Mouse (Mus musculus) liver, embryonic 12.5 days (tissue): ENCODE measurements around the gene Loxl3. TPM values are rescaled to one million over a fixed set of nuclear protein-coding genes. Genes with fewer than 3 reads are reported as not detected.

Experiments used
- ATAC-seq: fragments of 200-750 bp; cut with Nextera tagmentation; 2 replicates; pipeline ENCODE4 v1.8.0; 2017; ENCODE audit warnings: moderate number of reproducible peaks, mild to moderate bottlenecking, moderate library complexity
- H3K27ac ChIP-seq: fragments of 300-500 bp; sonication (generic); 2 replicates; pipeline ENCODE4 v1.5.1; 2016; ENCODE audit warnings: mild to moderate bottlenecking
- H3K27me3 ChIP-seq: fragments of 300-500 bp; sonication (generic); replicated peaks from 2 replicates; pipeline ENCODE4 v1.6.1; 2016; ENCODE audit warnings: mild to moderate bottlenecking, moderate library complexity
- H3K36me3 ChIP-seq: fragments of 300-500 bp; sonication (generic); 2 replicates; pipeline ENCODE4 v1.6.1; 2016; ENCODE audit warnings: mild to moderate bottlenecking, moderate library complexity
- H3K4me1 ChIP-seq: fragments of 300-500 bp; sonication (generic); 2 replicates; pipeline ENCODE4 v1.6.1; 2016
- H3K4me2 ChIP-seq: fragments of 300-500 bp; sonication (generic); 2 replicates; pipeline ENCODE4 v1.6.1; 2016; ENCODE audit warnings: mild to moderate bottlenecking, moderate library complexity
- H3K4me3 ChIP-seq: fragments of 300-500 bp; sonication (generic); 2 replicates; pipeline ENCODE4 v1.5.1; 2016; ENCODE audit warnings: mild to moderate bottlenecking, moderate library complexity
- H3K9ac ChIP-seq: fragments of 300-500 bp; sonication (generic); 2 replicates; pipeline ENCODE4 v1.6.1; 2016; ENCODE audit warnings: mild to moderate bottlenecking, moderate library complexity
- H3K9me3 ChIP-seq: fragments of 300-500 bp; sonication (generic); replicated peaks from 2 replicates; pipeline ENCODE4 v1.6.1; 2016; ENCODE audit warnings: mild to moderate bottlenecking, moderate library complexity
- whole genome bisulfite sequencing: fragments of 180-500 bp; shearing (Covaris S2); methylation state at CpG from one replicate; pipeline ENCODE4 v1.1.7; 2016; ENCODE audit not compliant: insufficient replicate concordance; 5-methylcytosine and 5-hydroxymethylcytosine counted together
- polyA plus RNA-seq: library from polyadenylated mRNA; unstranded; fragments of >200 nt; fragmentation: Nextera tagmentation; extraction: Ambion mirVana; gene quantifications from 2 replicates; pipeline ENCODE4 v1.2.1, GENCODE M21; 2016

Gene Loxl3
- polyA plus RNA-seq, 1 experiment from 2014 or later = 3.2 TPM

GRCm38 (mm10) chr6:83054871-83055431 lies 21.0 kb downstream of the Loxl3 start, which contains the start of gene Htra2:
TSS of gene Htra2 (minus strand) at chr6:83055273.
- WGBS = 2% methylated on average over 50 of the region's 50 CpGs
- peak; percentile 13 for ATAC-seq
- Histone ChIP-seq H3K27me3 (0 out of 2 replicates have a peak, but pooled peaks cover 7% of the 10 kb centered on the region), H3K4me2 (peak within 1 kb of the TSS; percentile 89), H3K27ac (peak within 1 kb of the TSS; percentile 94), H3K4me1 (peaks cover 54% of the 10 kb centered on the region), H3K36me3 (peaks cover 55% of the 10 kb centered on the region), H3K9ac (peak within 1 kb of the TSS; percentile 96), H3K9me3 (no peaks in the 10 kb centered on the region), H3K4me3 (peak within 1 kb of the TSS; percentile 89)

- Histone ChIP-seq H3K36me3 (peaks cover 28% of the 10 kb centered on the region), H3K9ac (peak within 1 kb of the TSS; percentile 14; the same call in 1 of the 2 replicates), H3K9me3 (no peaks in the 10 kb centered on the region), H3K27ac (peak within 1 kb of the TSS; percentile 49), H3K4me3 (peak within 1 kb of the TSS; percentile 89), H3K4me1 (peaks cover 35% of the 10 kb centered on the region), H3K4me2 (peak within 1 kb of the TSS; percentile 89), H3K27me3 (peaks cover 35% of the 10 kb centered on the region)
- 75% methylated on average over 3 of the region's 3 CpGs for WGBS
- no peak for ATAC-seq
Observed at GRCm38 (mm10) chr6:83057790-83058189, 23.8 kb downstream of the Loxl3 start, which contains the start of gene Dqx1. TSS of gene Dqx1 (plus strand) at chr6:83057844.

DNA sequence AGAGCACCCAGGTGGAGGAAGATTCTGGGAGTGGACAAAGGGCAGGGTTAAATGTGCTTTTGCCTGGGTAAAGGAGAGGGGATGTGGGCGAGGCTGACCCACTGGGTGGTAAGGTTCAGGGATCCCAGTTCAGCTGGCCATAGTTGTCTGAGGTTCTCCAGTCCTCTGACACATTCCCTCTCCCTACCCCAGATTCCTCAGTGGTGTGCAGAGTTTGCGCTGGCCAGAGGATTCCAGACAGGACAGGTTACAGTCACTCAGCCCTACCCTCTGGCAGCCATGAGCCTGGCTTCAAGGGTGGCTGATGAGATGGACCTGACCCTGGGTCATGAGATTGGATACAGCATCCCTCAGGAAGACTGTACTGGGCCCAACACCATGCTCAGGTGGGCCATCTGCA lies 24.8 kb downstream of the Loxl3 start:
- Histone ChIP-seq H3K27me3 (peaks cover 44% of the 10 kb centered on the region), H3K9me3 (no peaks in the 10 kb centered on the region), H3K27ac (no peak overlapping the region), H3K4me3 (no peak overlapping the region), H3K36me3 (peaks cover 28% of the 10 kb centered on the region), H3K4me2 (peak overlapping the region; percentile 41), H3K9ac (peak overlapping the region; percentile 14; the same call in 1 of the 2 replicates), H3K4me1 (peaks cover 29% of the 10 kb centered on the region)
- no peak for ATAC-seq
- 77% methylated on average over 2 of the region's 2 CpGs for WGBS

DNA sequence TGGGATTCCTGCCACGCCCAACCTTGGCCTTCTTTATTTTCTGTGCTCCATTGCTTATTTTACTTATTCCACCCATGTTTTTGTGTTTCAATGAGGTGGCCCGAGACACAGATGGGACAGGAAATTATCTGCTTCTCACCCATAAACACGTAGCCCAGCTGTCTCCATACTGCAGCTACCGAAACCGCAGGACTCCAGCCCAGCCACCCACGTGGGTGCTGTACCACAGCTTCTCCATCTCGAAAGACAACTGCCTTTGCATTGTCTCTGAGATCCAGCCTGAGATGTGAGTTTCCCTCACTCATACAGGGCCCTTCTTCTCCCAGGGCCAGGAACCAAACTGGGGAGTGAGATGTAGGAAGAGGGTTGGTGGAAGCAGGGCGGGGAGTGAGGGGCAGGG lies 32.0 kb downstream of the Loxl3 start:
- H3K4me1 ChIP-seq = peaks cover 27% of the 10 kb centered on the region
- H3K4me3 ChIP-seq = no peak overlapping the region
- no peaks in the 10 kb centered on the region for H3K9me3 ChIP-seq
- peaks cover 100% of the 10 kb centered on the region for H3K27me3 ChIP-seq
- H3K36me3 ChIP-seq = no peaks in the 10 kb centered on the region
- ATAC-seq = no peak
- H3K27ac ChIP-seq = no peak overlapping the region
- 39% methylated on average over 8 of the region's 8 CpGs for WGBS
- no peak overlapping the region for H3K4me2 ChIP-seq
- no peak overlapping the region for H3K9ac ChIP-seq

- H3K9ac ChIP-seq = no peak overlapping the region
Observed at GRCm38 (mm10) chr6:83066441-83066840, 32.5 kb downstream of the Loxl3 start.

GRCm38 (mm10) chr6:83068221-83068620 lies 34.2 kb downstream of the Loxl3 start:
- Histone ChIP-seq H3K36me3 (no peaks in the 10 kb centered on the region), H3K9ac (no peak overlapping the region), H3K27ac (no peak overlapping the region), H3K4me2 (peak overlapping the region; percentile 53), H3K27me3 (peaks cover 100% of the 10 kb centered on the region), H3K9me3 (no peaks in the 10 kb centered on the region), H3K4me1 (peaks cover 33% of the 10 kb centered on the region), H3K4me3 (peak overlapping the region; percentile 32; the same call in 1 of the 2 replicates)
- no peak for ATAC-seq
- 11% methylated on average over 8 of the region's 8 CpGs for WGBS

More at GRCm38 (mm10) chr6:83066441-83066840, 32.5 kb downstream of the Loxl3 start:
- peaks cover 32% of the 10 kb centered on the region for H3K4me1 ChIP-seq
- H3K27ac ChIP-seq = no peak overlapping the region
- no peak for ATAC-seq
- H3K4me3 ChIP-seq = no peak overlapping the region
- WGBS = 27% methylated on average over 6 of the region's 6 CpGs
- H3K9me3 ChIP-seq = no peaks in the 10 kb centered on the region
- no peaks in the 10 kb centered on the region for H3K36me3 ChIP-seq
- H3K27me3 ChIP-seq = peaks cover 100% of the 10 kb centered on the region
- no peak overlapping the region for H3K4me2 ChIP-seq

GRCm38 (mm10) chr6:83068706-83069487 lies 34.9 kb downstream of the Loxl3 start:
- H3K4me2 ChIP-seq = peak overlapping the region; percentile 53
- 2% methylated on average over 81 of the region's 81 CpGs for whole genome bisulfite sequencing
- no peak overlapping the region for H3K27ac ChIP-seq
- peaks cover 100% of the 10 kb centered on the region for H3K27me3 ChIP-seq
- no peak overlapping the region; the same call in 1 of the 2 replicates for H3K9ac ChIP-seq
- no peaks in the 10 kb centered on the region for H3K9me3 ChIP-seq
- H3K4me1 ChIP-seq = peaks cover 33% of the 10 kb centered on the region
- no peaks in the 10 kb centered on the region for H3K36me3 ChIP-seq
- ATAC-seq = no peak
- H3K4me3 ChIP-seq = peak overlapping the region; percentile 32

DNA sequence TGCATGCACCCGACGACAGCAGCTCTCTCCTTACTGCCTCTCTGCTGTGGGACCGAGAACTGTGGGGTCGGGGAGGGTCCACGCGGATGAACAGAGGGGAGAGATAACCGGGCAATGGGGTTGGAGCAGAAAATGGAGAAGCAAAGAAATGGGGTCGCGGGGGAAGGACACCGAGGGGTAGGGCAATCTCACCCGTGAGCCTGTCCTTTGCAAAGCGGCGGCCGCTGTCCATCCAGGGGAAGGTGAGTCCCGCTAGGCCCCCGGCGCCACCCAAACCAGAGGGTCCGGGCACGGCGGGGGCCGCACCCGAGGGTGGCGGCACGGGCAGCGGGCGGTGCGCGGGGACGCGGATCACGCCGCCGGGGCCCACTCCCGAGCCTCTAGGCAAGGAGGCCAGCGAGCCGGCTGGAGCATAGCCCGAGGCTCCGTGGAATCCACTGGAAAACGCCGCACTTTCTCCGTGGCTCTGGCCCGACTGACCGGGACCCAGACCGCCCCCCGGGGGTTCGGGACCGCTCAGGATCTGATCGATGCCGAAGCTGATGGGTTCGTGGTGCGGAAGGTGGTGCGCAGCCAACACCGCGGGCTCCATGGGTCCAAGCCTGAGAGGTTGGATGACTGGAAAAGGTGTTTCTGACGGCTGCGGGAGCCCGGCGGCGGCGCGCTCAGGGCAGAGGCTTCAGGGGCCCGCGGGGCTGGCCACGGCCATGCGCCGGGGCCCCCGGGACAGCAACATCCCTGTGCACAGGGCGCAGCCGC lies 35.7 kb downstream of the Loxl3 start:
- H3K4me2 ChIP-seq = peak overlapping the region; percentile 36
- H3K4me3 ChIP-seq = peak overlapping the region; percentile 32
- no peak overlapping the region for H3K27ac ChIP-seq
- 2% methylated on average over 69 of the region's 69 CpGs for WGBS
- H3K36me3 ChIP-seq = no peaks in the 10 kb centered on the region
- ATAC-seq = no peak
- no peak overlapping the region for H3K9ac ChIP-seq
- no peaks in the 10 kb centered on the region for H3K9me3 ChIP-seq
- peaks cover 33% of the 10 kb centered on the region for H3K4me1 ChIP-seq
- H3K27me3 ChIP-seq = peaks cover 100% of the 10 kb centered on the region

- 1% methylated on average over 10 of the region's 10 CpGs for WGBS
- Histone ChIP-seq H3K36me3 (no peaks in the 10 kb centered on the region), H3K27me3 (peaks cover 100% of the 10 kb centered on the region), H3K9me3 (no peaks in the 10 kb centered on the region), H3K4me1 (peaks cover 33% of the 10 kb centered on the region), H3K9ac (no peak within 1 kb of the TSS), H3K4me2 (peak within 1 kb of the TSS; percentile 53), H3K4me3 (peak within 1 kb of the TSS; percentile 32), H3K27ac (no peak within 1 kb of the TSS)
- no peak for ATAC-seq
Observed at GRCm38 (mm10) chr6:83070247-83070310, 36.1 kb downstream of the Loxl3 start, which contains the start of gene Tlx2. TSS of gene Tlx2 (minus strand) at chr6:83070293.

GRCm38 (mm10) chr6:83070311-83071219 lies 36.6 kb downstream of the Loxl3 start:
- Histone ChIP-seq H3K36me3 (no peaks in the 10 kb centered on the region), H3K9me3 (no peaks in the 10 kb centered on the region), H3K4me3 (peak overlapping the region; percentile 32), H3K4me2 (peak overlapping the region; percentile 36), H3K4me1 (peaks cover 33% of the 10 kb centered on the region), H3K27me3 (peaks cover 100% of the 10 kb centered on the region), H3K9ac (no peak overlapping the region), H3K27ac (no peak overlapping the region)
- WGBS = 1% methylated on average over 56 of the region's 58 CpGs
- ATAC-seq = no peak

DNA sequence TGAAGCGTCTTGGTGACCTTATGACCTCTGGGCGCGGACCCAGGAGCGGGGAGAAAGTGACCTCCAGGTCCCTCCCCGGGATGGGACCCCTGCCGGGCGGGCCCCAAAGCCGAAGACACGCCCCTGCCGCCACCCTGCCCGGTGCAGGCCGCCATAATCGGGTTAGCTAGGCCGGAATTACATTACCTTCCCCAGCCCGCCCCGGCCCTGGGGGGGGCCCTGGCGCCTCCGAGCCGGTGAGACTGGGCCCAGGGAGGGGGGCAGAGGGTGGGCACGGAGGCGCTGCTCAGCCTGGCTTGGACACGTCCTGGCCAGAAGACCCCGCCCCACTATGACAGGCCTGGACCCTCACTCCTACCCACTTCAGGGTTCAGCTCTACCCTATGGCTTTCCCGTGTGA lies 37.2 kb downstream of the Loxl3 start:
- H3K4me2 ChIP-seq = peak overlapping the region; percentile 36
- H3K36me3 ChIP-seq = no peaks in the 10 kb centered on the region
- 0 out of 2 replicates have a peak overlapping the region, but pooled peaks have one; percentile 11 for H3K4me3 ChIP-seq
- 2% methylated on average over 21 of the region's 24 CpGs for WGBS
- peaks cover 33% of the 10 kb centered on the region for H3K4me1 ChIP-seq
- H3K9me3 ChIP-seq = no peaks in the 10 kb centered on the region
- no peak overlapping the region for H3K9ac ChIP-seq
- ATAC-seq = no peak
- no peak overlapping the region for H3K27ac ChIP-seq
- peaks cover 100% of the 10 kb centered on the region for H3K27me3 ChIP-seq
